Mouse (Mus musculus) mesoderm, embryonic 11.5 days (tissue): ENCODE data around the gene Nr4a3.

Experiments used
- DNase-seq: peaks from one replicate; pipeline ENCODE4 v3.0.0-alpha.2; 2012; ENCODE audit warnings: low read depth, low spot score

Gene Nr4a3

GRCm38 (mm10) chr4:48108591-48108990 lies 63.6 kb downstream of the Nr4a3 start:
- no peak for DNase-seq

- no peak for DNase-seq
These were observed 65.4 kb downstream of the Nr4a3 start for GRCm38 (mm10) chr4:48110331-48110730.

- DNase-seq: no peak
These were observed 71.2 kb downstream of the Nr4a3 start for GRCm38 (mm10) chr4:48116191-48116590.

DNA sequence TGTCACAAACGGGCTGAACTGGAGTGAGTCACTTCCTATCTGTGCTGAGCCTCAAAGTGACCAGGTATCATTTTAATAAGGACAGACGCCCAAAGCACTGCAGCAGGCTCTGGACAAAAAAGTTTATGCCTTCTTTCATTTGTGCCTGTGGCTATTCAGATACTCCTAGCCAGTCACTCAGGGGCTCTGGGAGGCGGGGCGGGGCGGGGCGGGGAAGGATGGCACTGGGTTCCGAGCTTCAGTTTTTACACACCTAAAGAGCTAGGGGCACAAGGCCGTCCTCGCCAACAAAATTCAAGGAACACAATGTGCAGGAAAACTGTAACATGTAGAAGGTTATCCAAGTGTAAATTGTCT lies 79.4 kb downstream of the Nr4a3 start:
- DNase-seq: no peak

- DNase-seq: peak; percentile 88
These were observed 80.0 kb downstream of the Nr4a3 start, which contains the start of gene Stx17 for GRCm38 (mm10) chr4:48124773-48125469. Gene Stx17, plus strand, starts transcription at chr4:48124915.

- DNase-seq: no peak
These were observed 85.4 kb downstream of the Nr4a3 start for GRCm38 (mm10) chr4:48130314-48130713.

- DNase-seq: no peak
These were observed 86.7 kb downstream of the Nr4a3 start for GRCm38 (mm10) chr4:48131606-48132005.

DNA sequence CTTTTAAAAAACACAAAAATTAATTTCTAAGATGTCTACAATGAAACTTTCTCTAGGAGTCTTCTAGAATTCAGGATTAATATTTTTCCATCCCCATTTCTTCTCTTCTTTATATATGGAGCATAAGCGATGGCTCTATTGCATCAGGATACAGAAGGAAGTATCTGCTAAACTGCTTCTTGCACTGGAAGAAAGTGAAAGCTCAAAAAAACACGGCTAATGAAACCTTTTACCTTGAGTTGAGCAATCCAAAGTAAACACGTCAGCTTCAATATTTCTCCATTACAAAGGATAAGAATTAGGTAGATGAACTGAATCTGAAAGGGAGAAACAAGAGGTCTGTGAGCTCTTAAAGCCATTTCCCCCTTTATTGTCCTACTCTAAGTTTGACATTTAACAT lies 87.8 kb downstream of the Nr4a3 start:
- DNase-seq: no peak
